Comparison of ENCODE assay signal across 10 mouse cellular contexts in genomic region chr4:32864131-32864866, GRCm38 (mm10).
DNase-seq lines count a peak whose midpoint lies in the region; ATAC-seq and TF ChIP-seq lines count a peak whose summit lies in the region.
"Had no signal": no experiment of that assay in that cellular context is flagged by ENCODE, and none has a peak within 500 bp of the region (broad histone marks: within the 10 kb centered on the region; RNA-seq: fewer than 3 reads in every experiment).

No protein-coding gene starts in this region.

- no peak for DNase-seq in heart, adult 2 months
- DNase-seq in R1 (ENCODE audit: low read depth, low spot score) = peak; percentile 33
- DNase-seq in forebrain, embryonic 14.5 days (ENCODE audit: low spot score) = peak; percentile 57
- no peak for DNase-seq in lung, postnatal 0 days (ENCODE audit: low spot score)
- DNase-seq in lung, adult 2 months = no peak
- no peak for DNase-seq in lung, postnatal 4 days
- DNase-seq: lung, embryonic 14.5 days had no signal

- no peaks in the 10 kb centered on the region for H3K79me2 ChIP-seq in heart, adult 2 months (replicated peaks; ENCODE audit: control insufficient read depth, insufficient read depth, low read length)

- 55% methylated on average over 31 of the region's 31 CpGs for WGBS in heart, embryonic 13.5 days
- 64% methylated on average over 31 of the region's 31 CpGs for WGBS in heart, adult 2 months
- WGBS in forebrain, embryonic 14.5 days = 30% methylated on average over 31 of the region's 31 CpGs
- whole genome bisulfite sequencing in midbrain, embryonic 15.5 days = 24% methylated on average over 31 of the region's 31 CpGs
- 50% methylated on average over 31 of the region's 31 CpGs for WGBS in lung, postnatal 0 days
- WGBS in lung, adult 2 months = 51% methylated on average over 31 of the region's 31 CpGs

- H3K27me3 ChIP-seq in heart, embryonic 13.5 days (replicated peaks) = peaks cover 33% of the 10 kb centered on the region
- H3K27me3 ChIP-seq in heart, adult 2 months (ENCODE audit: control insufficient read depth, insufficient read depth, low read length) = no peaks in the 10 kb centered on the region
- no peaks in the 10 kb centered on the region for H3K27me3 ChIP-seq in forebrain, embryonic 14.5 days (replicated peaks; ENCODE audit: control insufficient read depth, insufficient read depth, low read length)
- no peaks in the 10 kb centered on the region for H3K27me3 ChIP-seq in midbrain, embryonic 15.5 days (replicated peaks)
- no peaks in the 10 kb centered on the region for H3K27me3 ChIP-seq in lung, postnatal 0 days (replicated peaks; ENCODE audit: insufficient read depth, low read length)

- TF ChIP-seq POLR2A in heart, adult 2 months (IDR thresholded peaks at IDR 0.05; ENCODE audit: insufficient read depth, low read depth, low read length) = no peak
- no peak for TF ChIP-seq POLR2A in lung, adult 2 months (IDR thresholded peaks at IDR 0.05; ENCODE audit: borderline replicate concordance, extremely low read depth, low read depth, low read length)

- TF ChIP-seq CTCF in heart, adult 2 months (IDR thresholded peaks at IDR 0.05) = no peak
- TF ChIP-seq CTCF in lung, postnatal 0 days (IDR thresholded peaks at IDR 0.05) = no peak
- TF ChIP-seq CTCF in lung, adult 2 months (IDR thresholded peaks at IDR 0.05; ENCODE audit: insufficient read depth, low read length) = no peak

- H3K9me3 ChIP-seq in heart, embryonic 13.5 days = no peaks in the 10 kb centered on the region
- H3K9me3 ChIP-seq in forebrain, embryonic 14.5 days (replicated peaks; ENCODE audit: control insufficient read depth, low read length) = no peaks in the 10 kb centered on the region
- no peaks in the 10 kb centered on the region for H3K9me3 ChIP-seq in midbrain, embryonic 15.5 days
- no peaks in the 10 kb centered on the region for H3K9me3 ChIP-seq in lung, postnatal 0 days (ENCODE audit: low read length)
- H3K9me3 ChIP-seq: G1E had no signal

- no peaks in the 10 kb centered on the region for H3K36me3 ChIP-seq in heart, embryonic 13.5 days
- H3K36me3 ChIP-seq in heart, adult 2 months (ENCODE audit: control insufficient read depth, insufficient read depth, low read length) = no peaks in the 10 kb centered on the region
- no peaks in the 10 kb centered on the region; the same call in 1 of the 2 replicates for H3K36me3 ChIP-seq in forebrain, embryonic 14.5 days (ENCODE audit: control insufficient read depth, insufficient read depth, low read length)
- H3K36me3 ChIP-seq in midbrain, embryonic 15.5 days (replicated peaks) = no peaks in the 10 kb centered on the region
- no peaks in the 10 kb centered on the region for H3K36me3 ChIP-seq in lung, postnatal 0 days (ENCODE audit: insufficient read depth, low read length)

- ATAC-seq in heart, embryonic 13.5 days (ENCODE audit: extremely low read depth, insufficient number of reproducible peaks, low FRiP score, low TSS enrichment) = no peak
- ATAC-seq in forebrain, embryonic 14.5 days = peak; percentile 43; the same call in 1 of the 2 replicates
- peak; percentile 44 for ATAC-seq in midbrain, embryonic 15.5 days (replicated peaks)
- no peak for ATAC-seq in lung, postnatal 0 days

- H3K9ac ChIP-seq in heart, embryonic 13.5 days = peak overlapping the region; percentile 52
- H3K9ac ChIP-seq in heart, adult 2 months (ENCODE audit: low read depth, low read length) = no peak overlapping the region
- H3K9ac ChIP-seq in forebrain, embryonic 14.5 days (ENCODE audit: low read length) = peak overlapping the region; percentile 58
- peak overlapping the region; percentile 47 for H3K9ac ChIP-seq in midbrain, embryonic 15.5 days
- H3K9ac ChIP-seq in lung, postnatal 0 days (replicated peaks; ENCODE audit: low read depth) = no peak overlapping the region
- H3K9ac ChIP-seq: lung, embryonic 14.5 days had no signal

- no peak overlapping the region for H3K4me3 ChIP-seq in heart, embryonic 13.5 days
- H3K4me3 ChIP-seq in heart, adult 2 months = no peak overlapping the region
- H3K4me3 ChIP-seq in forebrain, embryonic 14.5 days (ENCODE audit: low read depth, low read length) = peak overlapping the region; percentile 31
- H3K4me3 ChIP-seq in midbrain, embryonic 15.5 days = peak overlapping the region; percentile 41
- no peak overlapping the region for H3K4me3 ChIP-seq in lung, postnatal 0 days (ENCODE audit: low read depth, low read length)
- no peak overlapping the region for H3K4me3 ChIP-seq in lung, adult 2 months (replicated peaks; ENCODE audit: extremely low read depth, low read depth, low read length)

- no peak overlapping the region for H3K27ac ChIP-seq in heart, embryonic 13.5 days (replicated peaks)
- H3K27ac ChIP-seq in heart, adult 2 months = no peak overlapping the region
- peak overlapping the region; percentile 33; the same call in 1 of the 2 replicates for H3K27ac ChIP-seq in forebrain, embryonic 14.5 days (ENCODE audit: low read depth, low read length)
- H3K27ac ChIP-seq in midbrain, embryonic 15.5 days = peak overlapping the region; percentile 75
- H3K27ac ChIP-seq in lung, postnatal 0 days (ENCODE audit: low read length) = no peak overlapping the region

- H3K4me2 ChIP-seq in heart, embryonic 13.5 days = peak overlapping the region; percentile 56
- H3K4me2 ChIP-seq in forebrain, embryonic 14.5 days (ENCODE audit: low read length) = peak overlapping the region; percentile 55
- peak overlapping the region; percentile 59 for H3K4me2 ChIP-seq in midbrain, embryonic 15.5 days
- H3K4me2 ChIP-seq in lung, postnatal 0 days (replicated peaks; ENCODE audit: low read depth, low read length) = no peak overlapping the region
- H3K4me2 ChIP-seq: lung, embryonic 14.5 days had no signal

- H3K4me1 ChIP-seq in heart, embryonic 13.5 days = peaks cover 40% of the 10 kb centered on the region
- no peaks in the 10 kb centered on the region for H3K4me1 ChIP-seq in heart, adult 2 months (ENCODE audit: control insufficient read depth, insufficient read depth, low read length)
- peaks cover 43% of the 10 kb centered on the region for H3K4me1 ChIP-seq in forebrain, embryonic 14.5 days (ENCODE audit: control insufficient read depth, insufficient read depth, low read length)
- H3K4me1 ChIP-seq in midbrain, embryonic 15.5 days = peaks cover 56% of the 10 kb centered on the region
- no peaks in the 10 kb centered on the region for H3K4me1 ChIP-seq in lung, postnatal 0 days (ENCODE audit: insufficient read depth, low read depth, low read length)
- no peaks in the 10 kb centered on the region for H3K4me1 ChIP-seq in lung, adult 2 months (ENCODE audit: control insufficient read depth, insufficient read depth, low read length)

- no peak for TF ChIP-seq EP300 in heart, adult 2 months (IDR thresholded peaks at IDR 0.05; ENCODE audit: insufficient read depth, low read depth, low read length)
- TF ChIP-seq EP300 in lung, postnatal 0 days (IDR thresholded peaks at IDR 0.05) = no peak

- intact Hi-C loops in heart, adult 2 months (cut with DNase I) = no loop called here

Comparison
In these comparisons a context has a peak if more than half of its experiments do, and no peak if none do; other contexts are left out.
1. H3K9ac ChIP-seq: peak in heart, embryonic 13.5 days (single experiment), forebrain, embryonic 14.5 days (single experiment) and midbrain, embryonic 15.5 days (single experiment); none in heart, adult 2 months (single experiment) and lung, postnatal 0 days (single experiment).
2. ATAC-seq: peak in forebrain, embryonic 14.5 days (single experiment) and midbrain, embryonic 15.5 days (single experiment); none in heart, embryonic 13.5 days (single experiment) and lung, postnatal 0 days (single experiment).
3. H3K27ac ChIP-seq: peak in forebrain, embryonic 14.5 days (single experiment) and midbrain, embryonic 15.5 days (single experiment); none in heart, embryonic 13.5 days (single experiment), heart, adult 2 months (single experiment) and lung, postnatal 0 days (single experiment).
4. H3K4me3 ChIP-seq: peak in forebrain, embryonic 14.5 days (single experiment) and midbrain, embryonic 15.5 days (single experiment); none in heart, embryonic 13.5 days (single experiment), heart, adult 2 months (single experiment), lung, postnatal 0 days (single experiment) and lung, adult 2 months (single experiment).
5. DNase-seq: peak in R1 (single experiment) and forebrain, embryonic 14.5 days (single experiment); none in heart, adult 2 months (0 of 2), lung, postnatal 0 days (single experiment), lung, adult 2 months (single experiment) and lung, postnatal 4 days (0 of 2).